Mouse (Mus musculus) ES-Bruce4 (cell line): Measurements from ENCODE around the gene 4931428F04Rik.

Experiments used
- CTCF ChIP-seq: IDR thresholded peaks from one replicate; pipeline ENCODE4 v1.8.1; 2011; ENCODE audit warnings: low read depth, low read length
- POLR2A ChIP-seq: IDR thresholded peaks from one replicate; pipeline ENCODE4 v1.8.1; 2011; ENCODE audit warnings: low read length; ENCODE audit not compliant: insufficient read depth

GRCm38 (mm10) chr8:105281821-105282220 lies 7.8 kb downstream of the 4931428F04Rik start:
- TF ChIP-seq POLR2A = no peak
- TF ChIP-seq CTCF = no peak
